Mouse (Mus musculus) midbrain, embryonic 11.5 days (tissue): ENCODE measurements around the gene G430095P16Rik. TPM values are rescaled to one million over a fixed set of nuclear protein-coding genes. Genes with fewer than 3 reads are reported as not detected.

Experiments
- ATAC-seq: fragments of 200-750 bp; cut with Nextera tagmentation; 2 replicates; pipeline ENCODE4 v1.8.0; 2017; ENCODE audit warnings: moderate TSS enrichment, moderate library complexity; ENCODE audit not compliant: low FRiP score
- DNase-seq: peaks from one replicate; pipeline ENCODE4 v3.0.0; 2015; ENCODE audit warnings: low spot score; ENCODE audit errors: missing footprints
- H3K27ac ChIP-seq: fragments of 300-500 bp; sonication (generic); 2 replicates; pipeline ENCODE4 v1.5.1; 2014; ENCODE audit warnings: low read depth, low read length
- H3K27me3 ChIP-seq: fragments of 300-500 bp; sonication (generic); 2 replicates; pipeline ENCODE4 v1.6.1; 2014; ENCODE audit warnings: mild to moderate bottlenecking, low read length, moderate library complexity, mixed read lengths; ENCODE audit not compliant: control insufficient read depth, insufficient read depth
- H3K36me3 ChIP-seq: fragments of 300-500 bp; sonication (generic); 2 replicates; pipeline ENCODE4 v1.6.1; 2014; ENCODE audit warnings: mild to moderate bottlenecking, low read length, moderate library complexity, mixed read lengths; ENCODE audit not compliant: control insufficient read depth, insufficient read depth
- H3K4me1 ChIP-seq: fragments of 300-500 bp; sonication (generic); 2 replicates; pipeline ENCODE4 v1.6.1; 2014; ENCODE audit warnings: low read length; ENCODE audit not compliant: control insufficient read depth, insufficient read depth
- H3K4me2 ChIP-seq: fragments of 300-500 bp; sonication (generic); 2 replicates; pipeline ENCODE4 v1.6.1; 2014; ENCODE audit warnings: mild to moderate bottlenecking, moderate library complexity
- H3K4me3 ChIP-seq: fragments of 300-500 bp; sonication (generic); 2 replicates; pipeline ENCODE4 v1.5.1; 2014; ENCODE audit warnings: low read depth, low read length
- H3K9ac ChIP-seq: fragments of 300-500 bp; sonication (generic); 2 replicates; pipeline ENCODE4 v1.6.1; 2014; ENCODE audit warnings: low read length
- H3K9me3 ChIP-seq: fragments of 300-500 bp; sonication (generic); 2 replicates; pipeline ENCODE4 v1.6.1; 2016; ENCODE audit warnings: low read length; ENCODE audit not compliant: control insufficient read depth
- whole genome bisulfite sequencing: fragments of 180-500 bp; shearing (Covaris S2); extraction: QIAGEN DNeasy Blood & Tissue Kit; methylation state at CpG from one replicate; pipeline ENCODE4 v1.1.7; 2014; 5-methylcytosine and 5-hydroxymethylcytosine counted together
- polyA plus RNA-seq: library from polyadenylated mRNA; unstranded; fragments of >200 nt; fragmentation: Nextera tagmentation; extraction: Ambion mirVana; gene quantifications from 2 replicates; pipeline ENCODE4 v1.2.1, GENCODE M21; 2014

The G430095P16Rik gene
- polyA plus RNA-seq, 1 experiment from 2014 or later: 1.9 TPM

- Histone ChIP-seq H3K9me3 (no peaks in the 10 kb centered on the region), H3K9ac (peak overlapping the region; percentile 71), H3K4me1 (peaks cover 27% of the 10 kb centered on the region), H3K36me3 (no peaks in the 10 kb centered on the region), H3K4me2 (peak overlapping the region; percentile 94), H3K27ac (no peak overlapping the region), H3K4me3 (peak overlapping the region; percentile 84), H3K27me3 (no peaks in the 10 kb centered on the region)
- WGBS: under 1% methylated on average over 47 of the region's 47 CpGs
- DNase-seq: peak; percentile 90
- ATAC-seq: peak; percentile 87
These were observed 33.5 kb upstream of the G430095P16Rik start for GRCm38 (mm10) chr8:84689091-84689915.

- Histone ChIP-seq H3K4me2 (no peak overlapping the region), H3K9me3 (no peaks in the 10 kb centered on the region), H3K4me3 (no peak overlapping the region), H3K9ac (no peak overlapping the region), H3K27ac (no peak overlapping the region), H3K4me1 (peaks cover 12% of the 10 kb centered on the region), H3K36me3 (peaks cover 6% of the 10 kb centered on the region; the same call in 1 of the 2 replicates), H3K27me3 (no peaks in the 10 kb centered on the region)
- WGBS: 81% methylated on average over 4 of the region's 4 CpGs
- DNase-seq (no peak), ATAC-seq (no peak)
These were observed 29.5 kb upstream of the G430095P16Rik start for GRCm38 (mm10) chr8:84693332-84693731.

- Histone ChIP-seq H3K4me2 (no peak overlapping the region), H3K36me3 (peaks cover 10% of the 10 kb centered on the region; the same call in 1 of the 2 replicates), H3K27ac (no peak overlapping the region), H3K9me3 (no peaks in the 10 kb centered on the region), H3K4me1 (peaks cover under 1% of the 10 kb centered on the region; the same call in 1 of the 2 replicates), H3K27me3 (no peaks in the 10 kb centered on the region), H3K9ac (no peak overlapping the region), H3K4me3 (no peak overlapping the region)
- 93% methylated on average over 6 of the region's 6 CpGs for WGBS
- DNase-seq (no peak), ATAC-seq (no peak)
These were observed 27.7 kb upstream of the G430095P16Rik start for GRCm38 (mm10) chr8:84695140-84695539.

GRCm38 (mm10) chr8:84697166-84698130 is 25.4 kb upstream of the G430095P16Rik start:
- no peak for ATAC-seq
- H3K4me2 ChIP-seq: no peak overlapping the region
- H3K36me3 ChIP-seq: peaks cover 10% of the 10 kb centered on the region; the same call in 1 of the 2 replicates
- WGBS: 91% methylated on average over 14 of the region's 14 CpGs
- no peak overlapping the region for H3K4me3 ChIP-seq
- no peaks in the 10 kb centered on the region for H3K9me3 ChIP-seq
- H3K27ac ChIP-seq: no peak overlapping the region
- H3K27me3 ChIP-seq: peaks cover 16% of the 10 kb centered on the region
- H3K4me1 ChIP-seq: no peaks in the 10 kb centered on the region
- no peak for DNase-seq
- no peak overlapping the region for H3K9ac ChIP-seq

GRCm38 (mm10) chr8:84698288-84698687 is 24.5 kb upstream of the G430095P16Rik start:
- no peak for DNase-seq
- Histone ChIP-seq H3K4me2 (no peak overlapping the region), H3K9ac (no peak overlapping the region), H3K4me1 (no peaks in the 10 kb centered on the region), H3K27ac (no peak overlapping the region), H3K9me3 (no peaks in the 10 kb centered on the region), H3K4me3 (no peak overlapping the region), H3K27me3 (peaks cover 24% of the 10 kb centered on the region), H3K36me3 (peaks cover 10% of the 10 kb centered on the region; the same call in 1 of the 2 replicates)
- WGBS: 89% methylated on average over 5 of the region's 5 CpGs
- ATAC-seq: no peak

GRCm38 (mm10) chr8:84698929-84699401 is 23.8 kb upstream of the G430095P16Rik start:
- WGBS: 95% methylated on average over 9 of the region's 9 CpGs

GRCm38 (mm10) chr8:84699861-84700322 is 22.9 kb upstream of the G430095P16Rik start:
- H3K36me3 ChIP-seq: peaks cover 10% of the 10 kb centered on the region; the same call in 1 of the 2 replicates
- H3K27me3 ChIP-seq: peaks cover 40% of the 10 kb centered on the region
- 68% methylated on average over 7 of the region's 7 CpGs for WGBS
- H3K4me1 ChIP-seq: peaks cover 7% of the 10 kb centered on the region; the same call in 1 of the 2 replicates
- no peaks in the 10 kb centered on the region for H3K9me3 ChIP-seq
- DNase-seq: no peak
- peak; percentile 31; the same call in 1 of the 2 replicates for ATAC-seq
- no peak overlapping the region for H3K4me2 ChIP-seq
- no peak overlapping the region for H3K4me3 ChIP-seq
- H3K27ac ChIP-seq: no peak overlapping the region
- no peak overlapping the region for H3K9ac ChIP-seq

More at GRCm38 (mm10) chr8:84698929-84699401, 23.8 kb upstream of the G430095P16Rik start:
- H3K27ac ChIP-seq: no peak overlapping the region
- H3K4me3 ChIP-seq: no peak overlapping the region
- DNase-seq (no peak), ATAC-seq (no peak)
- peaks cover 2% of the 10 kb centered on the region; the same call in 1 of the 2 replicates for H3K4me1 ChIP-seq
- no peak overlapping the region for H3K4me2 ChIP-seq
- peaks cover 31% of the 10 kb centered on the region for H3K27me3 ChIP-seq
- H3K9me3 ChIP-seq: no peaks in the 10 kb centered on the region
- peaks cover 10% of the 10 kb centered on the region; the same call in 1 of the 2 replicates for H3K36me3 ChIP-seq
- no peak overlapping the region for H3K9ac ChIP-seq

- WGBS: 82% methylated on average over 5 of the region's 5 CpGs
- ATAC-seq (no peak), DNase-seq (no peak)
- H3K4me2 ChIP-seq: no peak overlapping the region
- H3K36me3 ChIP-seq: peaks cover 10% of the 10 kb centered on the region; the same call in 1 of the 2 replicates
- peaks cover 46% of the 10 kb centered on the region for H3K27me3 ChIP-seq
- no peak overlapping the region for H3K9ac ChIP-seq
- no peak overlapping the region for H3K4me3 ChIP-seq
- H3K9me3 ChIP-seq: no peaks in the 10 kb centered on the region
- peaks cover 10% of the 10 kb centered on the region; the same call in 1 of the 2 replicates for H3K4me1 ChIP-seq
- no peak overlapping the region for H3K27ac ChIP-seq
These were observed 22.3 kb upstream of the G430095P16Rik start for GRCm38 (mm10) chr8:84700526-84700925.
